Mouse (Mus musculus) kidney, adult 2 months (tissue): ENCODE measurements around the gene Nkain2.

Source experiments
- CTCF ChIP-seq: fragments of 200-500 bp; conservative IDR thresholded peaks from 2 replicates; pipeline ENCODE4 v1.5.1; 2011; ENCODE audit warnings: low read depth, mild to moderate bottlenecking, control low read depth, low read length, moderate library complexity, mixed read lengths; ENCODE audit not compliant: insufficient read depth, insufficient read length
- POLR2A ChIP-seq: fragments of 200-500 bp; IDR thresholded peaks from one replicate; pipeline ENCODE4 v1.6.1; 2011; ENCODE audit warnings: low read depth, low read length, control low read depth

- no peak for TF ChIP-seq POLR2A
- TF ChIP-seq CTCF: no peak
Observed at GRCm38 (mm10) chr10:32594998-32595397, 295.3 kb downstream of the Nkain2 start.
